In the genomic region with DNA sequence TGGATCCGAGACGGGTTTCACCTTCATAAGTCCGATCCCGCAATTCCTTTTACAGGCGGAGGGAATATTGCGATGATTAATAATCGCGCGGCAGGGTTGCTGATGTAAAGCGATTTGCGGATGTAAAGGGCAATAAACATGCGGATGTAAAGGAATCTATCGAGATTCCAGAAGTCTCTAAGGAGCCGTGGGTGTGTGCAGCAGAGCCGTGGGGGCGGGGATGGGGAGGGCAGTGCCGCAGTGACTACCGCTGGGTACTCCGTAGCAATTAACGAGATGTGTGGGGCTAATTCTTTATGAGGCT, we compare ENCODE assay signal across 7 mouse cellular contexts. TPM values are rescaled to one million over a fixed set of nuclear protein-coding genes. Genes with fewer than 3 reads are reported as not detected.
DNase-seq lines count a peak whose midpoint lies in the region; ATAC-seq and TF ChIP-seq lines count a peak whose summit lies in the region.

No protein-coding gene starts in this region.

- TF ChIP-seq EP300 in liver, embryonic 14.5 days (IDR thresholded peaks at IDR 0.05; ENCODE audit: low read depth), result no peak

- no peak for TF ChIP-seq CTCF in liver, embryonic 14.5 days (IDR thresholded peaks at IDR 0.05; ENCODE audit: low read depth)

- H3K27ac ChIP-seq in hindbrain, embryonic 13.5 days, result peak overlapping the region; percentile 85; the same call in 1 of the 2 replicates
- no peak overlapping the region for H3K27ac ChIP-seq in liver, embryonic 14.5 days

- H3K9me3 ChIP-seq in hindbrain, embryonic 13.5 days, result no peaks in the 10 kb centered on the region
- no peaks in the 10 kb centered on the region for H3K9me3 ChIP-seq in liver, embryonic 14.5 days (ENCODE audit: control insufficient read depth, low read length)

- peak overlapping the region; percentile 75 for H3K9ac ChIP-seq in hindbrain, embryonic 13.5 days
- no peak overlapping the region; the same call in none of the 2 replicates for H3K9ac ChIP-seq in liver, embryonic 14.5 days (replicated peaks)

- peak overlapping the region; percentile 70 for H3K4me2 ChIP-seq in hindbrain, embryonic 13.5 days
- H3K4me2 ChIP-seq in liver, embryonic 14.5 days (ENCODE audit: low read depth), result peak overlapping the region; percentile 70

- WGBS in hindbrain, embryonic 13.5 days, result 1% methylated on average over 20 of the region's 20 CpGs
- 1% methylated on average over 20 of the region's 20 CpGs for WGBS in liver, embryonic 14.5 days (ENCODE audit: insufficient replicate concordance)

- intact Hi-C loops in left cerebral cortex, postnatal 4 days (cut with DNase I), result no loop called here

- H3K27me3 ChIP-seq in hindbrain, embryonic 13.5 days, result peaks cover 18% of the 10 kb centered on the region
- H3K27me3 ChIP-seq in liver, embryonic 14.5 days (ENCODE audit: control insufficient read depth, insufficient read depth, low read length), result peaks cover 14% of the 10 kb centered on the region

- peaks cover 26% of the 10 kb centered on the region for H3K4me1 ChIP-seq in hindbrain, embryonic 13.5 days (replicated peaks)
- peaks cover 0 to 11% of the 10 kb centered on the region in 2 experiments; a peak in 2 of 4 replicates for H3K4me1 ChIP-seq in liver, embryonic 14.5 days (replicated peaks; ENCODE audit: control insufficient read depth in 2 of 2, insufficient read depth in 2 of 2, low read length in 1 of 2)

- peak; percentile 13 for DNase-seq in thymus, postnatal 25 days
- DNase-seq in thymus, postnatal 10 days (ENCODE audit: low spot score in 2 of 2), result no peak
- DNase-seq in embryo, embryonic 10.5 days (ENCODE audit: low spot score), result peak; percentile 61
- DNase-seq in liver, embryonic 14.5 days (ENCODE audit: low read depth in 3 of 3, low spot score in 3 of 3), result no peak
- DNase-seq in retina, embryonic 14.5 days (ENCODE audit: low spot score), result peak; percentile 54
- no peak for DNase-seq in left cerebral cortex, postnatal 4 days

- ATAC-seq in hindbrain, embryonic 13.5 days (ENCODE audit: low FRiP score), result no peak
- no peak for ATAC-seq in liver, embryonic 14.5 days (ENCODE audit: insufficient read depth)

- no peaks in the 10 kb centered on the region for H3K36me3 ChIP-seq in hindbrain, embryonic 13.5 days
- no peaks in the 10 kb centered on the region for H3K36me3 ChIP-seq in liver, embryonic 14.5 days (replicated peaks; ENCODE audit: control insufficient read depth, insufficient read depth, low read depth)

- H3K4me3 ChIP-seq in hindbrain, embryonic 13.5 days, result peak overlapping the region; percentile 56
- H3K4me3 ChIP-seq in liver, embryonic 14.5 days (ENCODE audit: insufficient read depth in 1 of 2, low read depth in 2 of 2, low read length in 2 of 2), result peak overlapping the region; percentile 76 to 84

RNA-seq across cellular contexts. Expression of gene Fos, which starts 13.0 kb away (rescaled TPM):
- 1.9 and 2.5 TPM in 2 replicates for polyA plus RNA-seq in hindbrain, embryonic 13.5 days (2015; fragmentation: Nextera tagmentation; extraction: Ambion mirVana)
- 0.79 and 0.83 TPM in 2 replicates for polyA plus RNA-seq in liver, embryonic 14.5 days (2012; rRNA removed)
- 0.61 and 0.71 TPM in 2 replicates for polyA plus RNA-seq in liver, embryonic 14.5 days (2014; fragmentation: Nextera tagmentation; extraction: Ambion mirVana)
- total RNA-seq in left cerebral cortex, postnatal 4 days (2021), result 1 to 10 TPM; 6.3 to 8.1 TPM

Comparison
In these comparisons a context has a peak if more than half of its experiments do, and no peak if none do; other contexts are left out.
1. DNase-seq: peak in thymus, postnatal 25 days (single experiment), embryo, embryonic 10.5 days (single experiment) and retina, embryonic 14.5 days (single experiment); none in thymus, postnatal 10 days (0 of 2), liver, embryonic 14.5 days (0 of 3) and left cerebral cortex, postnatal 4 days (single experiment).